Mouse (Mus musculus) stomach, embryonic 14.5 days (tissue): ENCODE results near the gene Gpsm2. TPM values are rescaled to one million over a fixed set of nuclear protein-coding genes. Genes with fewer than 3 reads are reported as not detected.
A peak's percentile ranks its signal among the peaks of the same experiment; 100 is the strongest.

Source experiments
- ATAC-seq: fragments of 200-750 bp; cut with Nextera tagmentation; 2 replicates; pipeline ENCODE4 v1.8.0; 2017; ENCODE audit warnings: low read depth, moderate TSS enrichment; ENCODE audit not compliant: insufficient number of reproducible peaks, insufficient read depth, low FRiP score
- H3K27ac ChIP-seq: fragments of 300-500 bp; sonication (generic); 2 replicates; pipeline ENCODE4 v1.5.1; 2014; ENCODE audit warnings: mild to moderate bottlenecking, low read length, moderate library complexity, mixed read lengths
- H3K27me3 ChIP-seq: fragments of 300-500 bp; sonication (generic); 2 replicates; pipeline ENCODE4 v1.6.1; 2014; ENCODE audit warnings: low read length, control low read depth, mixed read lengths; ENCODE audit not compliant: control insufficient read depth, insufficient read depth
- H3K36me3 ChIP-seq: fragments of 300-500 bp; sonication (generic); 2 replicates; pipeline ENCODE4 v1.6.1; 2014; ENCODE audit warnings: mild to moderate bottlenecking, control low read depth, low read length, moderate library complexity, mixed read lengths; ENCODE audit not compliant: control insufficient read depth, insufficient read depth
- H3K4me1 ChIP-seq: fragments of 300-500 bp; sonication (generic); 2 replicates; pipeline ENCODE4 v1.6.1; 2014; ENCODE audit warnings: low read length, control low read depth, mixed read lengths; ENCODE audit not compliant: control insufficient read depth, insufficient read depth
- H3K4me2 ChIP-seq: fragments of 300-500 bp; sonication (generic); replicated peaks from 2 replicates; pipeline ENCODE4 v1.6.1; 2014; ENCODE audit warnings: low read depth, low read length, control low read depth
- H3K4me3 ChIP-seq: fragments of 300-500 bp; sonication (generic); 2 replicates; pipeline ENCODE4 v1.5.1; 2014; ENCODE audit warnings: low read depth, low read length, control low read depth
- H3K9ac ChIP-seq: fragments of 300-500 bp; sonication (generic); replicated peaks from 2 replicates; pipeline ENCODE4 v1.6.1; 2014; ENCODE audit warnings: low read depth, mild to moderate bottlenecking, control low read depth, low read length, moderate library complexity, mixed read lengths
- H3K9me3 ChIP-seq: fragments of 300-500 bp; sonication (generic); 2 replicates; pipeline ENCODE4 v1.6.1; 2016; ENCODE audit warnings: low read depth, low read length, control low read depth; ENCODE audit not compliant: control insufficient read depth
- WGBS: fragments of 180-500 bp; shearing (Covaris S2); extraction: QIAGEN DNeasy Blood & Tissue Kit; methylation state at CpG from one replicate; pipeline ENCODE4 v1.1.7; 2014; 5-methylcytosine and 5-hydroxymethylcytosine counted together
- polyA plus RNA-seq: library from polyadenylated mRNA; unstranded; fragments of >200 nt; fragmentation: Nextera tagmentation; extraction: Ambion mirVana; gene quantifications from 2 replicates; pipeline ENCODE4 v1.2.1, GENCODE M21; 2014

Gene Gpsm2
- polyA plus RNA-seq, 1 experiment from 2014 or later: 58.5 TPM

GRCm38 (mm10) chr3:108646036-108646435 is 76.1 kb downstream of the Gpsm2 start:
- no peaks in the 10 kb centered on the region for H3K27me3 ChIP-seq
- H3K4me2 ChIP-seq: no peak overlapping the region
- H3K4me3 ChIP-seq: no peak overlapping the region
- 71% methylated on average over 7 of the region's 7 CpGs for WGBS
- no peak overlapping the region for H3K9ac ChIP-seq
- ATAC-seq: no peak
- no peaks in the 10 kb centered on the region for H3K4me1 ChIP-seq
- no peaks in the 10 kb centered on the region for H3K9me3 ChIP-seq
- peaks cover 6% of the 10 kb centered on the region; the same call in 1 of the 2 replicates for H3K36me3 ChIP-seq
- H3K27ac ChIP-seq: no peak overlapping the region

GRCm38 (mm10) chr3:108644856-108645255 is 77.3 kb downstream of the Gpsm2 start:
- H3K9ac ChIP-seq: no peak overlapping the region
- H3K36me3 ChIP-seq: peaks cover 6% of the 10 kb centered on the region; the same call in 1 of the 2 replicates
- no peaks in the 10 kb centered on the region for H3K4me1 ChIP-seq
- no peak for ATAC-seq
- no peaks in the 10 kb centered on the region for H3K9me3 ChIP-seq
- WGBS: 91% methylated on average over 3 of the region's 3 CpGs
- H3K27ac ChIP-seq: no peak overlapping the region
- no peaks in the 10 kb centered on the region for H3K27me3 ChIP-seq
- no peak overlapping the region for H3K4me3 ChIP-seq
- H3K4me2 ChIP-seq: no peak overlapping the region

GRCm38 (mm10) chr3:108640998-108641397 is 81.1 kb downstream of the Gpsm2 start:
- 0 out of 2 replicates have a peak, but pooled peaks have one; percentile 33 for ATAC-seq
- Histone ChIP-seq H3K4me2 (no peak overlapping the region), H3K27ac (no peak overlapping the region), H3K9me3 (no peaks in the 10 kb centered on the region), H3K4me3 (no peak overlapping the region), H3K4me1 (no peaks in the 10 kb centered on the region), H3K36me3 (peaks cover 6% of the 10 kb centered on the region; the same call in 1 of the 2 replicates), H3K9ac (no peak overlapping the region), H3K27me3 (no peaks in the 10 kb centered on the region)
- 61% methylated on average over 4 of the region's 4 CpGs for WGBS

GRCm38 (mm10) chr3:108639412-108639811 is 82.7 kb downstream of the Gpsm2 start:
- Histone ChIP-seq H3K27ac (no peak overlapping the region), H3K4me1 (no peaks in the 10 kb centered on the region), H3K4me2 (no peak overlapping the region), H3K4me3 (no peak overlapping the region), H3K9me3 (no peaks in the 10 kb centered on the region), H3K36me3 (no peaks in the 10 kb centered on the region), H3K9ac (no peak overlapping the region), H3K27me3 (no peaks in the 10 kb centered on the region)
- ATAC-seq: no peak
- WGBS: 68% methylated on average over 4 of the region's 4 CpGs

- Histone ChIP-seq H3K27me3 (no peaks in the 10 kb centered on the region), H3K27ac (no peak overlapping the region), H3K9me3 (no peaks in the 10 kb centered on the region), H3K4me1 (no peaks in the 10 kb centered on the region), H3K4me3 (no peak overlapping the region), H3K36me3 (no peaks in the 10 kb centered on the region), H3K4me2 (no peak overlapping the region), H3K9ac (no peak overlapping the region)
- WGBS: 67% methylated on average over 5 of the region's 5 CpGs
- ATAC-seq: no peak
Observed at GRCm38 (mm10) chr3:108634761-108635160, 87.3 kb downstream of the Gpsm2 start.

Other genes starting within 250 kb of the Gpsm2 start
- 0.42 and 0.65 TPM in 2 replicates for gene 1700013F07Rik, start 188.2 kb downstream of the Gpsm2 start, polyA plus RNA-seq
- 7.4 and 15.0 TPM in 2 replicates for gene 5330417C22Rik, start 185.8 kb downstream of the Gpsm2 start, polyA plus RNA-seq
- gene Tmem167b, start 159.8 kb downstream of the Gpsm2 start, polyA plus RNA-seq: 41.1 and 46.0 TPM in 2 replicates
- 44.5 and 46.8 TPM in 2 replicates for gene Taf13, start 150.6 kb downstream of the Gpsm2 start, polyA plus RNA-seq
- gene Wdr47, start 131.0 kb downstream of the Gpsm2 start, polyA plus RNA-seq: 14.0 and 15.3 TPM in 2 replicates
- gene Clcc1, start 68.4 kb downstream of the Gpsm2 start, polyA plus RNA-seq: 83.0 and 87.1 TPM in 2 replicates
- 0.24 and 0.41 TPM in 2 replicates for gene Aknad1, start 17.3 kb upstream of the Gpsm2 start, polyA plus RNA-seq
- 41.4 and 43.6 TPM in 2 replicates for gene Stxbp3, start 118.2 kb upstream of the Gpsm2 start, polyA plus RNA-seq
- gene Fndc7, start 167.7 kb upstream of the Gpsm2 start, polyA plus RNA-seq: not detected in 2 replicates
- 73.7 and 77.1 TPM in 2 replicates for gene Prpf38b, start 189.4 kb upstream of the Gpsm2 start, polyA plus RNA-seq
- gene Henmt1, start 217.6 kb upstream of the Gpsm2 start, polyA plus RNA-seq: 0.43 and 0.78 TPM in 2 replicates
- gene Gm9857, start 218.1 kb upstream of the Gpsm2 start, polyA plus RNA-seq: not detected in 2 replicates